Mouse (Mus musculus) stomach, postnatal 0 days (tissue): Measurements from ENCODE around the gene Car12.

Source experiments
- CTCF ChIP-seq: IDR thresholded peaks from 2 replicates; pipeline ENCODE4 v1.5.1; 2016; ENCODE audit warnings: antibody characterized with exemption, low read depth, mild to moderate bottlenecking, moderate library complexity
- EP300 ChIP-seq: optimal IDR thresholded peaks from 2 replicates; pipeline ENCODE3; 2016; ENCODE audit warnings: antibody characterized with exemption

GRCm38 (mm10) chr9:66731284-66731683, 17.8 kb downstream of the Car12 start:
- TF ChIP-seq CTCF (no peak), EP300 (no peak)
